ENCODE assay signal across 8 mouse cellular contexts in the genomic region with DNA sequence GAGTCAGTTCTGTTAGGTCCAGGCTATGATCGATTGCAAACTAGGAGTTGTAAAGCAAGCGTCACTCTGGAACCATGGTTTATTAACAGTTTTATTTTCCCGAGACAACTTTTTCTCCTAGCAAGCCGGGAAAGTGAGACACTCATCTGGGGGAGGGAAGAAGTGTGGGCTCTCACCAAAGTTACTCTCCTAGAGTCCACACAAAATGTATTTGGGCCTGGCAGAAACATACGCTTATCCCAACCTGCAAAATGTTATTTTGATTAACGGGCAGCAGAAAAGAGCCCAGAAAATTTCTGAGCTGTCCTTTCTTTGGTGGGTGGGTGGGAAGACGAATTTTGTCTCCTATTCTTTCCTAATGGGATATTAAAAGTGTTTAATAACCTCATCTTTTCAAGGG.
DNase-seq lines count a peak whose midpoint lies in the region; ATAC-seq and TF ChIP-seq lines count a peak whose summit lies in the region.

No protein-coding gene starts in this region.

- H3K9ac ChIP-seq in lung, embryonic 15.5 days, result no peak overlapping the region
- H3K9ac ChIP-seq in forebrain, embryonic 14.5 days (ENCODE audit: low read length), result peak overlapping the region; percentile 71; the same call in 1 of the 2 replicates
- no peak overlapping the region for H3K9ac ChIP-seq in intestine, postnatal 0 days (ENCODE audit: low read depth, low read length)
- peak overlapping the region; percentile 68 for H3K9ac ChIP-seq in neural tube, embryonic 14.5 days (replicated peaks; ENCODE audit: low read depth, low read length)

- H3K36me3 ChIP-seq in lung, embryonic 15.5 days, result no peaks in the 10 kb centered on the region
- H3K36me3 ChIP-seq in forebrain, embryonic 14.5 days (ENCODE audit: control insufficient read depth, insufficient read depth, low read length), result no peaks in the 10 kb centered on the region
- no peaks in the 10 kb centered on the region for H3K36me3 ChIP-seq in intestine, postnatal 0 days (ENCODE audit: control insufficient read depth, insufficient read depth)
- H3K36me3 ChIP-seq in neural tube, embryonic 14.5 days (ENCODE audit: control insufficient read depth, insufficient read depth, low read length), result no peaks in the 10 kb centered on the region

- no peak for DNase-seq in lung, postnatal 36 days
- no peak for DNase-seq in forebrain, embryonic 14.5 days (ENCODE audit: low spot score)
- DNase-seq in adrenal gland, adult 8-10 months, result no peak
- no peak for DNase-seq in right cerebral cortex, postnatal 25 days

- ATAC-seq in lung, embryonic 15.5 days (ENCODE audit: borderline replicate concordance, extremely low read depth, low FRiP score, low TSS enrichment), result no peak
- no peak for ATAC-seq in forebrain, embryonic 14.5 days
- ATAC-seq in intestine, postnatal 0 days, result no peak
- ATAC-seq in neural tube, embryonic 14.5 days (ENCODE audit: low read depth), result no peak
- ATAC-seq in erythroblast, adult 5-6 weeks (replicated peaks; ENCODE audit: low FRiP score, poor library complexity, severe bottlenecking), result no peak

- H3K4me1 ChIP-seq in lung, embryonic 15.5 days, result peaks cover 9% of the 10 kb centered on the region
- peaks cover 11% of the 10 kb centered on the region; the same call in 1 of the 2 replicates for H3K4me1 ChIP-seq in forebrain, embryonic 14.5 days (ENCODE audit: control insufficient read depth, insufficient read depth, low read length)
- H3K4me1 ChIP-seq in intestine, postnatal 0 days (replicated peaks; ENCODE audit: control insufficient read depth, insufficient read depth, low read length), result no peaks in the 10 kb centered on the region
- H3K4me1 ChIP-seq in neural tube, embryonic 14.5 days (ENCODE audit: control insufficient read depth, insufficient read depth, low read length), result peaks cover 5% of the 10 kb centered on the region; the same call in 1 of the 2 replicates

- no peak for TF ChIP-seq CTCF in intestine, postnatal 0 days (IDR thresholded peaks at IDR 0.05; ENCODE audit: low read depth)

- H3K27ac ChIP-seq in lung, embryonic 15.5 days, result no peak overlapping the region
- peak overlapping the region; percentile 71; the same call in 1 of the 2 replicates for H3K27ac ChIP-seq in forebrain, embryonic 14.5 days (ENCODE audit: low read depth, low read length)
- no peak overlapping the region for H3K27ac ChIP-seq in intestine, postnatal 0 days (ENCODE audit: low read depth, low read length)
- H3K27ac ChIP-seq in neural tube, embryonic 14.5 days (ENCODE audit: low read depth, low read length), result peak overlapping the region; percentile 84

- peak overlapping the region; percentile 50 for H3K4me3 ChIP-seq in lung, embryonic 15.5 days
- H3K4me3 ChIP-seq in forebrain, embryonic 14.5 days (ENCODE audit: low read depth, low read length), result peak overlapping the region; percentile 35
- H3K4me3 ChIP-seq in intestine, postnatal 0 days (ENCODE audit: low read depth, low read length), result peak overlapping the region; percentile 45; the same call in 1 of the 2 replicates
- peak overlapping the region; percentile 37 for H3K4me3 ChIP-seq in neural tube, embryonic 14.5 days (ENCODE audit: low read depth, low read length)

- peak overlapping the region; percentile 89 for H3K4me2 ChIP-seq in lung, embryonic 15.5 days
- peak overlapping the region; percentile 67 for H3K4me2 ChIP-seq in forebrain, embryonic 14.5 days (ENCODE audit: low read length)
- peak overlapping the region; percentile 75 for H3K4me2 ChIP-seq in intestine, postnatal 0 days (replicated peaks; ENCODE audit: low read depth)
- peak overlapping the region; percentile 65 for H3K4me2 ChIP-seq in neural tube, embryonic 14.5 days (ENCODE audit: low read depth, low read length)

- WGBS in lung, embryonic 15.5 days, result 51% methylated on average over 7 of the region's 7 CpGs
- WGBS in forebrain, embryonic 14.5 days, result 71% methylated on average over 7 of the region's 7 CpGs
- WGBS in intestine, postnatal 0 days, result 55% methylated on average over 7 of the region's 7 CpGs
- WGBS in neural tube, embryonic 14.5 days, result 46% methylated on average over 7 of the region's 7 CpGs

- no peaks in the 10 kb centered on the region for H3K9me3 ChIP-seq in lung, embryonic 15.5 days
- no peaks in the 10 kb centered on the region for H3K9me3 ChIP-seq in forebrain, embryonic 14.5 days (replicated peaks; ENCODE audit: control insufficient read depth, low read length)
- no peaks in the 10 kb centered on the region for H3K9me3 ChIP-seq in intestine, postnatal 0 days (ENCODE audit: control insufficient read depth)
- H3K9me3 ChIP-seq in neural tube, embryonic 14.5 days (ENCODE audit: control insufficient read depth, low read length), result no peaks in the 10 kb centered on the region

- H3K27me3 ChIP-seq in lung, embryonic 15.5 days, result peaks cover 11% of the 10 kb centered on the region; the same call in 1 of the 2 replicates
- no peaks in the 10 kb centered on the region; the same call in 1 of the 2 replicates for H3K27me3 ChIP-seq in forebrain, embryonic 14.5 days (replicated peaks; ENCODE audit: control insufficient read depth, insufficient read depth, low read length)
- no peaks in the 10 kb centered on the region; the same call in 1 of the 2 replicates for H3K27me3 ChIP-seq in intestine, postnatal 0 days (replicated peaks; ENCODE audit: control insufficient read depth, insufficient read depth, low read length)
- H3K27me3 ChIP-seq in neural tube, embryonic 14.5 days (ENCODE audit: control insufficient read depth, insufficient read depth, low read length), result no peaks in the 10 kb centered on the region

Comparison
In these comparisons a context has a peak if more than half of its experiments do, and no peak if none do; other contexts are left out.
1. H3K27ac ChIP-seq: peak in forebrain, embryonic 14.5 days (single experiment) and neural tube, embryonic 14.5 days (single experiment); none in lung, embryonic 15.5 days (single experiment) and intestine, postnatal 0 days (single experiment).
2. H3K9ac ChIP-seq: peak in forebrain, embryonic 14.5 days (single experiment) and neural tube, embryonic 14.5 days (single experiment); none in lung, embryonic 15.5 days (single experiment) and intestine, postnatal 0 days (single experiment).
3. Peak in every context shown above with its lines, with median percentiles within 50 percentile points of each other: H3K4me2 ChIP-seq and H3K4me3 ChIP-seq.